Comparison of ENCODE assay signal across 11 mouse cellular contexts in the genomic region with DNA sequence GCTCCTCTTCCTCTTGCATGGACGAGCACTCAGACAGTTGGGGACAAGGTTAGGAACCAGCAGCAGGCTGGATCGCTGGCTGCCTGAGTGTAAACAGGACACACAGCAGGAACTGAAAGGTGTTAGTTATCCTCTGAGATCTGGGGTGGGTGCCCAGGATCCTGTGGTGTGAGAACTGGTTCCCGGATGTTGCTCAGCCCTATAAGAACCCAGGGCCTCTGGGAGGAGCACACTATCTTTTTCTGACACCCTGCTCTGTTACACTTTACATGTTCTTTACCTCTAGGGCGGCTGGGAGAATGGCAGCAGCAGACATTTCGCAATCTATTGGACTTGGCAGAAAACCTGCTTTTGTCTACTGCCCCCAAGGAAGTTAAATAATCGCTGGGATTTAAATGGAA.
DNase-seq lines count a peak whose midpoint lies in the region; ATAC-seq and TF ChIP-seq lines count a peak whose summit lies in the region.
"Had no signal": no experiment of that assay in that cellular context is flagged by ENCODE, and none has a peak within 500 bp of the region (broad histone marks: within the 10 kb centered on the region; RNA-seq: fewer than 3 reads in every experiment).

No protein-coding gene starts in this region.

- H3K9ac ChIP-seq in kidney, embryonic 15.5 days: no peak overlapping the region
- no peak overlapping the region for H3K9ac ChIP-seq in liver, embryonic 12.5 days
- H3K9ac ChIP-seq: embryonic facial prominence, embryonic 12.5 days; midbrain, embryonic 15.5 days had no signal

- TF ChIP-seq POLR2A in myocyte (IDR thresholded peaks at IDR 0.05; ENCODE audit: insufficient read length, low read depth): no peak

- WGBS in kidney, embryonic 15.5 days: 60% methylated on average over 6 of the region's 6 CpGs
- 14% methylated on average over 6 of the region's 6 CpGs for WGBS in liver, embryonic 12.5 days (ENCODE audit: insufficient replicate concordance)

- no peak overlapping the region for H3K4me2 ChIP-seq in kidney, embryonic 15.5 days
- no peak overlapping the region for H3K4me2 ChIP-seq in liver, embryonic 12.5 days
- H3K4me2 ChIP-seq in myocyte (ENCODE audit: low read depth): no peak overlapping the region
- H3K4me2 ChIP-seq: embryonic facial prominence, embryonic 12.5 days; midbrain, embryonic 15.5 days had no signal

- no peak for ATAC-seq in kidney, embryonic 15.5 days (replicated peaks; ENCODE audit: low FRiP score)
- peak; percentile 51; the same call in 1 of the 2 replicates for ATAC-seq in liver, embryonic 12.5 days
- ATAC-seq: activated CD4-positive, CD25-positive, alpha-beta regulatory T cell, adult 4 months; midbrain, embryonic 15.5 days had no signal

- peaks cover 12% of the 10 kb centered on the region; the same call in 1 of the 2 replicates for H3K36me3 ChIP-seq in kidney, embryonic 15.5 days
- no peaks in the 10 kb centered on the region for H3K36me3 ChIP-seq in liver, embryonic 12.5 days
- H3K36me3 ChIP-seq in myocyte (ENCODE audit: control insufficient read depth, insufficient read depth): no peaks in the 10 kb centered on the region
- H3K36me3 ChIP-seq: embryonic facial prominence, embryonic 12.5 days; midbrain, embryonic 15.5 days had no signal

- no peak for TF ChIP-seq CTCF in left cerebral cortex, adult 2 months (IDR thresholded peaks at IDR 0.05)

- no peak overlapping the region for H3K4me3 ChIP-seq in kidney, embryonic 15.5 days (replicated peaks)
- H3K4me3 ChIP-seq in liver, embryonic 12.5 days: no peak overlapping the region
- H3K4me3 ChIP-seq in myocyte: no peak overlapping the region
- no peak overlapping the region for H3K4me3 ChIP-seq in left cerebral cortex, adult 2 months
- H3K4me3 ChIP-seq: embryonic facial prominence, embryonic 12.5 days; midbrain, embryonic 15.5 days had no signal

- no peaks in the 10 kb centered on the region for H3K79me2 ChIP-seq in myocyte (ENCODE audit: control insufficient read depth, insufficient read depth)

- no peaks in the 10 kb centered on the region for H3K27me3 ChIP-seq in kidney, embryonic 15.5 days
- no peaks in the 10 kb centered on the region for H3K27me3 ChIP-seq in liver, embryonic 12.5 days (replicated peaks)
- no peaks in the 10 kb centered on the region for H3K27me3 ChIP-seq in myocyte (ENCODE audit: control insufficient read depth, insufficient read depth, insufficient read length)
- H3K27me3 ChIP-seq: embryonic facial prominence, embryonic 12.5 days; midbrain, embryonic 15.5 days had no signal

- intact Hi-C loops in left cerebral cortex, adult 2 months (cut with DNase I): no loop called here

- DNase-seq in adrenal gland, postnatal 14 days: peak; percentile 18
- no peak for DNase-seq in adrenal gland, adult 8-10 months
- DNase-seq in kidney, postnatal 36 days: peak; percentile 42 to 43
- no peak for DNase-seq in ovary, postnatal 10 days (ENCODE audit: low spot score)
- no peak for DNase-seq in left cerebral cortex, adult 2 months (ENCODE audit: extremely low spot score in 1 of 2, low spot score in 2 of 2)

- no peaks in the 10 kb centered on the region for H3K9me3 ChIP-seq in kidney, embryonic 15.5 days (replicated peaks)
- no peaks in the 10 kb centered on the region for H3K9me3 ChIP-seq in liver, embryonic 12.5 days (replicated peaks)
- H3K9me3 ChIP-seq: embryonic facial prominence, embryonic 12.5 days; midbrain, embryonic 15.5 days had no signal

- peaks cover 19% of the 10 kb centered on the region for H3K4me1 ChIP-seq in kidney, embryonic 15.5 days
- H3K4me1 ChIP-seq in liver, embryonic 12.5 days: peaks cover 20% of the 10 kb centered on the region
- H3K4me1 ChIP-seq: midbrain, embryonic 15.5 days had no signal

- no peak overlapping the region for H3ac ChIP-seq in myocyte (ENCODE audit: control insufficient read depth, insufficient read length)

- H3K27ac ChIP-seq in kidney, embryonic 15.5 days: no peak overlapping the region
- no peak overlapping the region for H3K27ac ChIP-seq in liver, embryonic 12.5 days
- H3K27ac ChIP-seq in left cerebral cortex, adult 2 months: no peak overlapping the region
- H3K27ac ChIP-seq: embryonic facial prominence, embryonic 12.5 days; midbrain, embryonic 15.5 days had no signal

TF ChIP-seq in myocyte, 11 proteins besides CTCF, POLR2A, EP300 and RAD21:
- TF ChIP-seq CEBPB (IDR thresholded peaks at IDR 0.05; ENCODE audit: insufficient read depth, poor library complexity, severe bottlenecking) (peak; percentile 75), E2F4 (IDR thresholded peaks at IDR 0.05; ENCODE audit: insufficient read depth) (no peak)

Comparison
In these comparisons a context has a peak if more than half of its experiments do, and no peak if none do; other contexts are left out.
1. DNase-seq: peak in adrenal gland, postnatal 14 days (single experiment) and kidney, postnatal 36 days (2 of 2); none in adrenal gland, adult 8-10 months (single experiment), ovary, postnatal 10 days (single experiment) and left cerebral cortex, adult 2 months (0 of 2).